Mouse (Mus musculus) testis, adult 2 months (tissue): Measurements from ENCODE around the gene Map3k12. TPM values are rescaled to one million over a fixed set of nuclear protein-coding genes. Genes with fewer than 3 reads are reported as not detected.

Source experiments
- H3K27ac ChIP-seq: fragments of 200-500 bp; 2 replicates; pipeline ENCODE4 v1.5.1; 2012; ENCODE audit warnings: low read depth, low read length; ENCODE audit not compliant: control insufficient read depth, insufficient read depth
- H3K27me3 ChIP-seq: fragments of 200-500 bp; 2 replicates; pipeline ENCODE4 v1.6.1; 2012; ENCODE audit warnings: mild to moderate bottlenecking, low read length, moderate library complexity; ENCODE audit not compliant: control insufficient read depth, insufficient read depth
- H3K36me3 ChIP-seq: fragments of 200-500 bp; 2 replicates; pipeline ENCODE4 v1.6.1; 2012; ENCODE audit warnings: mild to moderate bottlenecking, low read length; ENCODE audit not compliant: control insufficient read depth, insufficient read depth
- H3K4me1 ChIP-seq: fragments of 200-500 bp; 2 replicates; pipeline ENCODE4 v1.6.1; 2012; ENCODE audit warnings: low read length; ENCODE audit not compliant: control insufficient read depth, insufficient read depth
- H3K4me3 ChIP-seq: fragments of 200-500 bp; 2 replicates; pipeline ENCODE4 v1.5.1; 2012; ENCODE audit warnings: low read depth, mild to moderate bottlenecking, low read length, moderate library complexity, mixed read lengths; ENCODE audit not compliant: control insufficient read depth
- CTCF ChIP-seq: fragments of 200-500 bp; IDR thresholded peaks from 2 replicates; pipeline ENCODE4 v1.5.1; 2012; ENCODE audit warnings: low read depth, mild to moderate bottlenecking, inconsistent platforms, low read length, moderate library complexity; ENCODE audit not compliant: control insufficient read depth, insufficient read depth, insufficient replicate concordance
- POLR2A ChIP-seq: fragments of 200-500 bp; IDR thresholded peaks from 2 replicates; pipeline ENCODE4 v1.6.1; 2012; ENCODE audit warnings: low read depth, mild to moderate bottlenecking, inconsistent platforms, low read length, moderate library complexity; ENCODE audit not compliant: control insufficient read depth
- polyA plus RNA-seq: library from polyadenylated mRNA; depleted of rRNA; stranded (reverse); fragments of >200 nt; gene quantifications from 2 replicates; pipeline ENCODE4 v1.2.3, GENCODE M21; 2012

Gene Map3k12
- polyA plus RNA-seq, 1 experiment = 7.0 TPM

GRCm38 (mm10) chr15:102546677-102547427 is 30.0 kb upstream of the Map3k12 start:
- no peak for TF ChIP-seq POLR2A
- no peak for TF ChIP-seq CTCF
- Histone ChIP-seq H3K36me3 (peaks cover 2% of the 10 kb centered on the region), H3K4me1 (no peaks in the 10 kb centered on the region), H3K27ac (no peak overlapping the region), H3K27me3 (no peaks in the 10 kb centered on the region), H3K4me3 (no peak overlapping the region)

- Histone ChIP-seq H3K27me3 (no peaks in the 10 kb centered on the region), H3K27ac (no peak overlapping the region), H3K4me1 (no peaks in the 10 kb centered on the region), H3K4me3 (no peak overlapping the region), H3K36me3 (peaks cover 2% of the 10 kb centered on the region)
- TF ChIP-seq POLR2A = no peak
- TF ChIP-seq CTCF = no peak
These were observed 29.4 kb upstream of the Map3k12 start for GRCm38 (mm10) chr15:102546246-102546645.

GRCm38 (mm10) chr15:102544801-102545200 is 27.9 kb upstream of the Map3k12 start:
- Histone ChIP-seq H3K4me3 (no peak overlapping the region), H3K27me3 (no peaks in the 10 kb centered on the region), H3K27ac (no peak overlapping the region), H3K4me1 (no peaks in the 10 kb centered on the region), H3K36me3 (peaks cover 2% of the 10 kb centered on the region; the same call in 1 of the 2 replicates)
- TF ChIP-seq POLR2A (no peak), CTCF (no peak)

DNA sequence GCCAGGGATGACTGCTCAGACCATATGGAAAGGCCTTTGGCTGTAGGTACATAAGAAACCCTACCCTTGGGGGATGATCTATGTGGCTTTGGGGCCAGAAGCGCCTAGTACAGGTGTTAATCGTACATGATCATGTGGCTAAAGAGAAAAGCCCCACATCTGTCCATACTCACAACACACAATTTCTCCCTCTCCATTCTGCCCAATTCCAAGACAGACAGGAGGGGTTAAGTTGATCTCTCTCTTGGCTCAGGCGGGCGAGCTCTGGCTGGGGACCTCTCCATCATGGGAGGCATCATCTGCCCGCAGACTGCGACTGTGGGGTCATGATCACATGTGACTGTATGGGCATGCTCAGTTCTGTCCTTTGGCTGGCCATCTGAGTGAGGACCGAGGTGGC is 17.1 kb upstream of the Map3k12 start:
- peaks cover 2% of the 10 kb centered on the region for H3K36me3 ChIP-seq
- no peak overlapping the region for H3K27ac ChIP-seq
- TF ChIP-seq POLR2A (no peak), CTCF (no peak)
- H3K4me1 ChIP-seq = no peaks in the 10 kb centered on the region
- H3K27me3 ChIP-seq = no peaks in the 10 kb centered on the region
- no peak overlapping the region for H3K4me3 ChIP-seq

- Histone ChIP-seq H3K36me3 (peaks cover 2% of the 10 kb centered on the region), H3K27ac (no peak overlapping the region), H3K4me1 (no peaks in the 10 kb centered on the region), H3K4me3 (no peak overlapping the region), H3K27me3 (no peaks in the 10 kb centered on the region)
- TF ChIP-seq CTCF = no peak
- TF ChIP-seq POLR2A = no peak
These were observed 15.4 kb upstream of the Map3k12 start for GRCm38 (mm10) chr15:102532106-102532900.

DNA sequence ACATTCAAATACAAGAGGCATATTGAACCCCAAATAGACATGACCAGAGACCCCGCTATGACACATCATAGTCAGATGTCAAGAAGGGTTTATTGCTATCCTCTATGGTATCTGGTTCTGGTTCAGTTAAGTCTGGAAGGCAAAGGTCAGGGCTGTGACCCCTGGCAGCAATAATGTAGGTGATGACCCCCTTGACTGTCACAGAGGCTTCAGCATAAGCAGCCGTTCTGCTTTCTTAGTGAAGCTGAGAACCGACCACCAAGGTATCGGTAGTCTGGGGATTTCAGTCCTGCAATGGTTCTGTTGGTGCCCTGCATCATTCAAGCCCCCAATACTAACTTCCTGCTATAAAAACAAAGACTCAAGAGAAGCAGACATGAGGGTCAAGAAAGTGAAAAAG is 14.7 kb upstream of the Map3k12 start:
- H3K27me3 ChIP-seq = no peaks in the 10 kb centered on the region
- peaks cover 2% of the 10 kb centered on the region for H3K36me3 ChIP-seq
- H3K4me3 ChIP-seq = no peak overlapping the region
- H3K4me1 ChIP-seq = no peaks in the 10 kb centered on the region
- no peak overlapping the region for H3K27ac ChIP-seq
- TF ChIP-seq POLR2A (no peak), CTCF (no peak)

- Histone ChIP-seq H3K4me3 (no peak overlapping the region), H3K27ac (no peak overlapping the region), H3K27me3 (no peaks in the 10 kb centered on the region), H3K36me3 (peaks cover 2% of the 10 kb centered on the region), H3K4me1 (no peaks in the 10 kb centered on the region)
- TF ChIP-seq POLR2A (no peak), CTCF (no peak)
These were observed 13.7 kb upstream of the Map3k12 start for GRCm38 (mm10) chr15:102530566-102530965.
